Mouse (Mus musculus) G1E (cell line): ENCODE data around the gene Tpbpa. TPM values are rescaled to one million over a fixed set of nuclear protein-coding genes. Genes with fewer than 3 reads are reported as not detected.
"Not testable (repeated sequence)": the region's sequence is repeated elsewhere in the genome, so short reads cannot be mapped to it uniquely, and the experiment has no call there.

Experiments used
- ATAC-seq: 2 replicates; pipeline ENCODE4 v1.8.0; 2016; ENCODE audit warnings: mild to moderate bottlenecking; ENCODE audit not compliant: insufficient number of reproducible peaks, poor library complexity, low FRiP score, severe bottlenecking; ENCODE audit errors: extremely low read depth
- DNase-seq: peaks from one replicate; pipeline ENCODE4 v3.0.0; 2012; ENCODE audit warnings: low spot score
- H3K27me3 ChIP-seq: 2 replicates; pipeline ENCODE4 v1.6.1; 2012; ENCODE audit warnings: mild to moderate bottlenecking, low read length, inconsistent platforms; ENCODE audit not compliant: insufficient read depth
- H3K36me3 ChIP-seq: replicated peaks from 2 replicates; pipeline ENCODE3; 2012; ENCODE audit warnings: mild to moderate bottlenecking, inconsistent platforms
- H3K4me1 ChIP-seq: 2 replicates; pipeline ENCODE4 v1.6.1; 2012; ENCODE audit warnings: low read depth, low read length, inconsistent platforms, mixed read lengths; ENCODE audit not compliant: insufficient read depth
- H3K4me3 ChIP-seq: 2 replicates; pipeline ENCODE4 v1.5.1; 2012; ENCODE audit warnings: low read depth, mild to moderate bottlenecking, inconsistent platforms, low read length, moderate library complexity, mixed read lengths
- H3K9me3 ChIP-seq: replicated peaks from 2 replicates; pipeline ENCODE4 v1.6.1; 2012; ENCODE audit warnings: inconsistent platforms
- CTCF ChIP-seq: IDR thresholded peaks from 2 replicates; pipeline ENCODE4 v1.5.1; 2012; ENCODE audit warnings: low read depth, low read length, inconsistent platforms, mixed read lengths
- GATA1 ChIP-seq: IDR thresholded peaks from 2 replicates; pipeline ENCODE4 v1.6.1; 2012; ENCODE audit warnings: borderline replicate concordance, low read length, inconsistent platforms, mixed read lengths
- GATA2 ChIP-seq: IDR thresholded peaks from 2 replicates; pipeline ENCODE4 v1.6.1; 2012; ENCODE audit warnings: low read depth, low read length, inconsistent platforms, borderline replicate concordance
- POLR2AphosphoS5 ChIP-seq: IDR thresholded peaks from 2 replicates; pipeline ENCODE4 v1.6.1; 2012; ENCODE audit warnings: low read depth, low read length, inconsistent platforms; ENCODE audit not compliant: insufficient replicate concordance
- TAL1 ChIP-seq: conservative IDR thresholded peaks from 2 replicates; pipeline ENCODE4 v1.6.1; 2012; ENCODE audit warnings: low read depth, low read length, inconsistent platforms, mixed read lengths
- polyA plus RNA-seq: library from polyadenylated mRNA; stranded (reverse); fragments of >175 nt; gene quantifications from 2 replicates; pipeline ENCODE4 v1.2.3, GENCODE M21; 2012
- total RNA-seq, 2 experiments: library from RNA; stranded (forward) in 1 of 2; stranded (reverse) in 1 of 2; fragments of 200-1000 nt in 1 of 2; fragments of >200 nt in 1 of 2; fragmentation: Nextera tagmentation in 1 of 2; gene quantifications; 2 replicates each; pipeline ENCODE4 v1.2.3; 2014 to 2017

The Tpbpa gene
- not detected in 2 replicates for total RNA-seq (2014; fragmentation: Nextera tagmentation)
- 0.33 TPM in 1 of 2 replicates, not detected in the other for total RNA-seq (2017)
- polyA plus RNA-seq = not detected in 2 replicates

GRCm38 (mm10) chr13:60941884-60942283 lies at the start of gene Tpbpa:
Gene Tpbpa, minus strand, starts transcription at chr13:60941984.
- not testable (repeated sequence) for H3K9me3 ChIP-seq, DNase-seq

GRCm38 (mm10) chr13:60986915-60987314 lies 45.1 kb upstream of the Tpbpa start:
- H3K4me3 ChIP-seq, H3K4me1 ChIP-seq, H3K9me3 ChIP-seq, H3K36me3 ChIP-seq, DNase-seq, H3K27me3 ChIP-seq, ATAC-seq: not testable (repeated sequence)

More at GRCm38 (mm10) chr13:60941884-60942283, at the start of gene Tpbpa:
- not testable (repeated sequence) for H3K36me3 ChIP-seq, H3K4me1 ChIP-seq, H3K4me3 ChIP-seq, H3K27me3 ChIP-seq, ATAC-seq

GRCm38 (mm10) chr13:60972319-60972718 lies 30.5 kb upstream of the Tpbpa start:
- ATAC-seq, H3K9me3 ChIP-seq, H3K27me3 ChIP-seq, H3K36me3 ChIP-seq, DNase-seq, H3K4me1 ChIP-seq, H3K4me3 ChIP-seq: not testable (repeated sequence)

- H3K4me1 ChIP-seq, H3K27me3 ChIP-seq, ATAC-seq: not testable (repeated sequence)
Observed at GRCm38 (mm10) chr13:60963985-60964384, 22.2 kb upstream of the Tpbpa start.

GRCm38 (mm10) chr13:60961706-60962105 lies 19.9 kb upstream of the Tpbpa start:
- Histone ChIP-seq H3K27me3 (no peaks in the 10 kb centered on the region), H3K36me3 (no peaks in the 10 kb centered on the region), H3K9me3 (peaks cover 18% of the 10 kb centered on the region), H3K4me3 (no peak overlapping the region), H3K4me1 (no peaks in the 10 kb centered on the region)
- DNase-seq (no peak), ATAC-seq (no peak)
- no peak for TF ChIP-seq POLR2AphosphoS5
- no peak for TF ChIP-seq GATA2
- TF ChIP-seq TAL1 = no peak
- no peak for TF ChIP-seq CTCF
- no peak for TF ChIP-seq GATA1

More at GRCm38 (mm10) chr13:60963985-60964384, 22.2 kb upstream of the Tpbpa start:
- peaks cover 18% of the 10 kb centered on the region for H3K9me3 ChIP-seq
- not testable (repeated sequence) for H3K36me3 ChIP-seq, H3K4me3 ChIP-seq, DNase-seq

GRCm38 (mm10) chr13:60936500-60936901 lies 5.3 kb downstream of the Tpbpa start, which contains the start of the genes Gm49391 and Ctla2a:
Gene Gm49391, minus strand, starts transcription at chr13:60936571.
Gene Ctla2a, minus strand, starts transcription at chr13:60936625.
- H3K4me3 ChIP-seq = no peak within 1 kb of the TSS
- DNase-seq (no peak), ATAC-seq (no peak)
- TF ChIP-seq GATA2 (no peak), TAL1 (no peak), GATA1 (no peak), CTCF (no peak), POLR2AphosphoS5 (no peak)
- H3K4me1 ChIP-seq = no peaks in the 10 kb centered on the region
- H3K27me3 ChIP-seq = no peaks in the 10 kb centered on the region
- H3K9me3 ChIP-seq = peaks cover 6% of the 10 kb centered on the region; the same call in 1 of the 2 replicates
- no peaks in the 10 kb centered on the region for H3K36me3 ChIP-seq

- not testable (repeated sequence) for ATAC-seq, H3K4me1 ChIP-seq, H3K4me3 ChIP-seq, DNase-seq, H3K9me3 ChIP-seq, H3K27me3 ChIP-seq, H3K36me3 ChIP-seq
Observed at GRCm38 (mm10) chr13:60935490-60935889, 6.3 kb downstream of the Tpbpa start, which contains the start of gene Gm49393. Gene Gm49393, minus strand, starts transcription at chr13:60935590.

GRCm38 (mm10) chr13:60904780-60905179 lies 37.0 kb downstream of the Tpbpa start, which contains the start of gene Tpbpb:
Gene Tpbpb, minus strand, starts transcription at chr13:60904880.
- H3K4me1 ChIP-seq, ATAC-seq, H3K27me3 ChIP-seq, H3K4me3 ChIP-seq, H3K9me3 ChIP-seq, DNase-seq, H3K36me3 ChIP-seq: not testable (repeated sequence)
